Mouse (Mus musculus) midbrain, embryonic 15.5 days (tissue): ENCODE measurements around the gene C2cd4d. TPM values are rescaled to one million over a fixed set of nuclear protein-coding genes. Genes with fewer than 3 reads are reported as not detected.

Source experiments
- ATAC-seq: fragments of 200-750 bp; cut with Nextera tagmentation; replicated peaks from 2 replicates; pipeline ENCODE4 v1.8.0; 2017; ENCODE audit warnings: moderate TSS enrichment
- H3K27ac ChIP-seq: fragments of 300-500 bp; sonication (generic); 2 replicates; pipeline ENCODE4 v1.5.1; 2015; ENCODE audit warnings: mild to moderate bottlenecking, inconsistent platforms
- H3K27me3 ChIP-seq: fragments of 300-500 bp; sonication (generic); replicated peaks from 2 replicates; pipeline ENCODE4 v1.6.1; 2015; ENCODE audit warnings: inconsistent platforms
- H3K36me3 ChIP-seq: fragments of 300-500 bp; sonication (generic); replicated peaks from 2 replicates; pipeline ENCODE4 v1.6.1; 2015; ENCODE audit warnings: inconsistent platforms
- H3K4me1 ChIP-seq: fragments of 300-500 bp; sonication (generic); 2 replicates; pipeline ENCODE4 v1.6.1; 2015; ENCODE audit warnings: inconsistent platforms
- H3K4me2 ChIP-seq: fragments of 300-500 bp; sonication (generic); 2 replicates; pipeline ENCODE4 v1.6.1; 2015; ENCODE audit warnings: inconsistent platforms, mild to moderate bottlenecking, moderate library complexity
- H3K4me3 ChIP-seq: fragments of 300-500 bp; sonication (generic); 2 replicates; pipeline ENCODE4 v1.5.1; 2015; ENCODE audit warnings: mild to moderate bottlenecking, inconsistent platforms
- H3K9ac ChIP-seq: fragments of 300-500 bp; sonication (generic); 2 replicates; pipeline ENCODE4 v1.6.1; 2015; ENCODE audit warnings: mild to moderate bottlenecking, inconsistent platforms
- H3K9me3 ChIP-seq: fragments of 300-500 bp; sonication (generic); 2 replicates; pipeline ENCODE4 v1.6.1; 2016; ENCODE audit warnings: inconsistent platforms
- WGBS: fragments of 180-500 bp; shearing (Covaris S2); methylation state at CpG from one replicate; pipeline ENCODE4 v1.1.7; 2015; ENCODE audit warnings: mixed read lengths; 5-methylcytosine and 5-hydroxymethylcytosine counted together
- polyA plus RNA-seq: library from polyadenylated mRNA; unstranded; fragments of >200 nt; fragmentation: Nextera tagmentation; extraction: Ambion mirVana; gene quantifications from 2 replicates; pipeline ENCODE4 v1.2.1, GENCODE M21; 2015

C2cd4d gene
- polyA plus RNA-seq, 1 experiment from 2014 or later = 3.2 TPM

GRCm38 (mm10) chr3:94398943-94399481 is 36.8 kb downstream of the C2cd4d start:
- peak; percentile 82 for ATAC-seq
- peaks cover 12% of the 10 kb centered on the region; the same call in 1 of the 2 replicates for H3K27me3 ChIP-seq
- 1% methylated on average over 20 of the region's 20 CpGs for WGBS

GRCm38 (mm10) chr3:94399663-94400310 is 37.5 kb downstream of the C2cd4d start:
- Histone ChIP-seq H3K4me2 (peak overlapping the region; percentile 72), H3K4me1 (peaks cover 21% of the 10 kb centered on the region), H3K27ac (no peak overlapping the region), H3K9me3 (no peaks in the 10 kb centered on the region), H3K27me3 (peaks cover 12% of the 10 kb centered on the region; the same call in 1 of the 2 replicates), H3K9ac (no peak overlapping the region), H3K36me3 (no peaks in the 10 kb centered on the region), H3K4me3 (peak overlapping the region; percentile 41; the same call in 1 of the 2 replicates)
- ATAC-seq = peak; percentile 3; the same call in 1 of the 2 replicates
- WGBS = 17% methylated on average over 5 of the region's 5 CpGs

More at GRCm38 (mm10) chr3:94398943-94399481, 36.8 kb downstream of the C2cd4d start:
- H3K4me3 ChIP-seq = peak overlapping the region; percentile 41
- no peaks in the 10 kb centered on the region for H3K36me3 ChIP-seq
- H3K4me1 ChIP-seq = peaks cover 16% of the 10 kb centered on the region
- H3K27ac ChIP-seq = peak overlapping the region; percentile 44; the same call in 1 of the 2 replicates
- H3K9me3 ChIP-seq = no peaks in the 10 kb centered on the region
- peak overlapping the region; percentile 52; the same call in 1 of the 2 replicates for H3K9ac ChIP-seq
- peak overlapping the region; percentile 72 for H3K4me2 ChIP-seq

- WGBS = 76% methylated on average over 8 of the region's 8 CpGs
- H3K27me3 ChIP-seq = peaks cover 10% of the 10 kb centered on the region; the same call in 1 of the 2 replicates
- H3K9ac ChIP-seq = no peak overlapping the region
- H3K36me3 ChIP-seq = no peaks in the 10 kb centered on the region
- no peak overlapping the region for H3K27ac ChIP-seq
- no peak for ATAC-seq
- peaks cover 22% of the 10 kb centered on the region for H3K4me1 ChIP-seq
- H3K4me3 ChIP-seq = no peak overlapping the region
- no peak overlapping the region for H3K4me2 ChIP-seq
- no peaks in the 10 kb centered on the region for H3K9me3 ChIP-seq
These were observed 40.2 kb downstream of the C2cd4d start for GRCm38 (mm10) chr3:94402451-94402850.

- WGBS = 28% methylated on average over 7 of the region's 7 CpGs
- no peaks in the 10 kb centered on the region for H3K9me3 ChIP-seq
- no peak overlapping the region for H3K9ac ChIP-seq
- ATAC-seq = peak; percentile 53
- H3K27me3 ChIP-seq = peaks cover 8% of the 10 kb centered on the region; the same call in 1 of the 2 replicates
- peaks cover 12% of the 10 kb centered on the region; the same call in 1 of the 2 replicates for H3K4me1 ChIP-seq
- no peak overlapping the region for H3K4me3 ChIP-seq
- H3K27ac ChIP-seq = no peak overlapping the region
- H3K36me3 ChIP-seq = no peaks in the 10 kb centered on the region
- no peak overlapping the region for H3K4me2 ChIP-seq
These were observed 42.3 kb downstream of the C2cd4d start for GRCm38 (mm10) chr3:94404366-94405054.

GRCm38 (mm10) chr3:94405561-94405960 is 43.3 kb downstream of the C2cd4d start:
- WGBS = 67% methylated on average over 4 of the region's 4 CpGs
- no peak overlapping the region for H3K4me3 ChIP-seq
- no peak for ATAC-seq
- H3K27ac ChIP-seq = no peak overlapping the region
- 0 out of 2 replicates have a peak, but pooled peaks cover 5% of the 10 kb centered on the region for H3K27me3 ChIP-seq
- no peaks in the 10 kb centered on the region for H3K9me3 ChIP-seq
- H3K4me2 ChIP-seq = no peak overlapping the region
- peaks cover 6% of the 10 kb centered on the region; the same call in 1 of the 2 replicates for H3K4me1 ChIP-seq
- H3K9ac ChIP-seq = no peak overlapping the region
- H3K36me3 ChIP-seq = no peaks in the 10 kb centered on the region

GRCm38 (mm10) chr3:94412530-94412929 is 50.3 kb downstream of the C2cd4d start:
- H3K36me3 ChIP-seq = no peaks in the 10 kb centered on the region
- H3K27ac ChIP-seq = peak overlapping the region; percentile 85
- 3% methylated on average over 25 of the region's 25 CpGs for WGBS
- peaks cover 16% of the 10 kb centered on the region for H3K4me1 ChIP-seq
- peak overlapping the region; percentile 56 for H3K4me3 ChIP-seq
- no peaks in the 10 kb centered on the region for H3K27me3 ChIP-seq
- H3K9me3 ChIP-seq = no peaks in the 10 kb centered on the region
- peak overlapping the region; percentile 97 for H3K4me2 ChIP-seq
- ATAC-seq = peak; percentile 72; the same call in 1 of the 2 replicates
- H3K9ac ChIP-seq = peak overlapping the region; percentile 74

GRCm38 (mm10) chr3:94413031-94413679 is 50.9 kb downstream of the C2cd4d start, which contains the start of gene Tdrkh:
Gene Tdrkh, plus strand, starts transcription at chr3:94413273.
- Histone ChIP-seq H3K4me1 (peaks cover 16% of the 10 kb centered on the region), H3K27me3 (no peaks in the 10 kb centered on the region), H3K27ac (peak within 1 kb of the TSS; percentile 85), H3K36me3 (no peaks in the 10 kb centered on the region), H3K9me3 (no peaks in the 10 kb centered on the region), H3K4me2 (peak within 1 kb of the TSS; percentile 97), H3K4me3 (peak within 1 kb of the TSS; percentile 56), H3K9ac (peak within 1 kb of the TSS; percentile 74)
- ATAC-seq = peak; percentile 99
- WGBS = 5% methylated on average over 52 of the region's 52 CpGs

Other genes starting within 250 kb of the C2cd4d start
- gene Gm10696, start 184.2 kb upstream of the C2cd4d start, polyA plus RNA-seq = not detected in 2 replicates
- gene Gm5286, start 165.7 kb upstream of the C2cd4d start, polyA plus RNA-seq = not detected in 2 replicates
- not detected in 2 replicates for gene Gm4778, start 98.4 kb upstream of the C2cd4d start, polyA plus RNA-seq
- gene Them4, start 52.3 kb upstream of the C2cd4d start, polyA plus RNA-seq = 53.1 and 56.9 TPM in 2 replicates
- gene Them5, start 20.3 kb upstream of the C2cd4d start, polyA plus RNA-seq = not detected in 2 replicates
- 0.23 and 0.39 TPM in 2 replicates for gene Rorc, start 10.4 kb downstream of the C2cd4d start, polyA plus RNA-seq
- 1.6 TPM in 2 replicates for gene Lingo4, start 36.1 kb downstream of the C2cd4d start, polyA plus RNA-seq
- gene Tdrkh, start 50.8 kb downstream of the C2cd4d start, polyA plus RNA-seq = 47.8 and 53.2 TPM in 2 replicates
- 56.7 and 57.8 TPM in 2 replicates for gene Mrpl9, start 80.9 kb downstream of the C2cd4d start, polyA plus RNA-seq
- gene Oaz3, start 81.5 kb downstream of the C2cd4d start, polyA plus RNA-seq = 1.6 and 1.8 TPM in 2 replicates
- gene Celf3, start 115.9 kb downstream of the C2cd4d start, polyA plus RNA-seq = 320 and 350 TPM in 2 replicates
- gene Riiad1, start 117.9 kb downstream of the C2cd4d start, polyA plus RNA-seq = 20.1 and 21.3 TPM in 2 replicates
- gene Snx27, start 220.3 kb downstream of the C2cd4d start, polyA plus RNA-seq = 86.4 and 94.7 TPM in 2 replicates